Mouse (Mus musculus) heart, postnatal 0 days (tissue): ENCODE measurements around the gene Abca14.

Experiments
- CTCF ChIP-seq: IDR thresholded peaks from 2 replicates; pipeline ENCODE4 v1.5.1; 2016; ENCODE audit warnings: antibody characterized with exemption, control low read depth, low read depth
- EP300 ChIP-seq: IDR thresholded peaks from 2 replicates; pipeline ENCODE4 v1.6.1; 2016; ENCODE audit warnings: antibody characterized with exemption, low read depth

- TF ChIP-seq CTCF: no peak
- TF ChIP-seq EP300: no peak
Measured at GRCm38 (mm10) chr7:120181401-120182230, 22.1 kb upstream of the Abca14 start.
